Mouse (Mus musculus) hindbrain, embryonic 15.5 days (tissue): ENCODE measurements at regions not wholly inside any gene's neighbourhood (a gene's known extent, or its start where the extent isn't known, plus 50 kb on each side); places are given as distances from the start of the nearest gene placed in this dataset.
A peak's percentile ranks its signal among the peaks of the same experiment; 100 is the strongest.

ENCODE experiments used
- ATAC-seq: fragments of 200-750 bp; cut with Nextera tagmentation; 2 replicates; pipeline ENCODE4 v1.8.0; 2017; ENCODE audit warnings: low read depth, moderate number of reproducible peaks, moderate TSS enrichment; ENCODE audit not compliant: low FRiP score
- H3K27ac ChIP-seq: fragments of 300-500 bp; sonication (generic); replicated peaks from 2 replicates; pipeline ENCODE4 v1.5.1; 2015; ENCODE audit warnings: mild to moderate bottlenecking, inconsistent platforms
- H3K27me3 ChIP-seq: fragments of 300-500 bp; sonication (generic); 2 replicates; pipeline ENCODE4 v1.6.1; 2015; ENCODE audit warnings: control low read depth, inconsistent platforms
- H3K36me3 ChIP-seq: fragments of 300-500 bp; sonication (generic); 2 replicates; pipeline ENCODE4 v1.6.1; 2015; ENCODE audit warnings: control low read depth, inconsistent platforms
- H3K4me1 ChIP-seq: fragments of 300-500 bp; sonication (generic); replicated peaks from 2 replicates; pipeline ENCODE4 v1.6.1; 2015; ENCODE audit warnings: control low read depth, inconsistent platforms
- H3K4me2 ChIP-seq: fragments of 300-500 bp; sonication (generic); 2 replicates; pipeline ENCODE4 v1.6.1; 2015; ENCODE audit warnings: moderate library complexity, mild to moderate bottlenecking, inconsistent platforms
- H3K4me3 ChIP-seq: fragments of 300-500 bp; sonication (generic); 2 replicates; pipeline ENCODE4 v1.5.1; 2015; ENCODE audit warnings: mild to moderate bottlenecking, inconsistent platforms
- H3K9ac ChIP-seq: fragments of 300-500 bp; sonication (generic); 2 replicates; pipeline ENCODE4 v1.6.1; 2015; ENCODE audit warnings: inconsistent platforms
- H3K9me3 ChIP-seq: fragments of 300-500 bp; sonication (generic); 2 replicates; pipeline ENCODE4 v1.6.1; 2016; ENCODE audit warnings: control low read depth, inconsistent platforms
- WGBS: fragments of 180-500 bp; shearing (Covaris S2); methylation state at CpG from one replicate; pipeline ENCODE4 v1.1.7; 2015; 5-methylcytosine and 5-hydroxymethylcytosine counted together

DNA sequence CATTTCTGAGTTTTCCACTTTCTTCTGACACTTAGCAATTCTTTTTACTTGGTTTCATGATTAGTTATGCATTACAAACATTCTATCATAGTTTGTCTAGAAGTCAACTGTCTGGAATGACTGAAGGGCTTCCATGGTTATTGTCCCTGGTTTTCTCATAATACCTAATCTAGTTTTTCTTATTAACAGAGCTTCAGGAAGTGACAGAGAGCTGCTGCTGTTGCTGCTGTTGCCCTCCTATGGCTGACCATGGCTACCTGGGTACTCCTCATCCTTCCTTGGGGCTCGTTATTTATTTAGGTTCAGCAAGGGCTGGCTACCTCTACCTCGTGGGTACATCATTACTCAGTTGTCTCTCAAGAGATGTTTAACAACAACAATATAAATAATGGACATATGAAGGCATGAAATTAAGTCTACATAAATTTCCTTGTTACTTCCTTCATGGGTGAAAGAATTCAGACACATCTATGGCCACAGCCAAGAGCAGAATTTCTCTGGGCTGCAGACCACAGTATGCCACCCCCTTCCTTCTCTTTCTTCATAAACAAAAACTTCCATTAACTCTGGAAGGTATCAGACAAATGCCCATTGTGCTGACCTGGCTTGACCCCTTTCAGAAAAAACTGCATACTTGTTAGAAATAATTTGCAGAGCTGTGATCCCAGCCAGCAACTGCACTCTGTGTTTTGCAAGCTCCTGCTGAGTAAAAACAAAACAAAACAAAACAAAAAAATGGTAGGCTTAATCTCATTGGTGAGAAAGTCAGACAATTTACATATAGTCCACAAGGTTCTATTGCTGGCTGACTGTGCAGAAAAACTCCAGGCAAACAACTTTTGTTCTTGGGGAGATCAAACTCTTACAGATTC, 103.6 kb upstream of the Lgalsl start:
- ATAC-seq = no peak
- Histone ChIP-seq H3K4me2 (no peak overlapping the region), H3K4me3 (no peak overlapping the region), H3K27ac (no peak overlapping the region), H3K36me3 (no peaks in the 10 kb centered on the region), H3K27me3 (no peaks in the 10 kb centered on the region), H3K4me1 (no peaks in the 10 kb centered on the region), H3K9me3 (no peaks in the 10 kb centered on the region), H3K9ac (no peak overlapping the region)
- WGBS = 51% methylated on average over 2 of the region's 2 CpGs

DNA sequence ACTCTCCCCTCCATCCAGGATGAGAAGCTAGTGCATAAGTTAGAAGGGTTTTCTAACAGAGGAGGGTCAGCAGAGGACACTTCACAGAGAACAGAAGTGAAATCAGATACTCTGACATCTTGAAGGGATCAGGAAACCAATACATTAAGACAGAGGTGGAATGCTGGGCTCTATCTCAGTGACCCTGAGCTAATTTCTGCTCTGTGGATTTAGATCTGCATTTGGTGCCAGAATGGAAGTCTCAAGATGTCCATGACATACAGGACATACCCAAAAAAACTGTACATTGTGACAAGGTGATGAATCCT, 104.2 kb upstream of the Lgalsl start:
- Histone ChIP-seq H3K9ac (no peak overlapping the region), H3K4me2 (no peak overlapping the region), H3K4me3 (no peak overlapping the region), H3K27me3 (no peaks in the 10 kb centered on the region), H3K27ac (no peak overlapping the region), H3K36me3 (no peaks in the 10 kb centered on the region), H3K9me3 (no peaks in the 10 kb centered on the region), H3K4me1 (no peaks in the 10 kb centered on the region)
- ATAC-seq = no peak

DNA sequence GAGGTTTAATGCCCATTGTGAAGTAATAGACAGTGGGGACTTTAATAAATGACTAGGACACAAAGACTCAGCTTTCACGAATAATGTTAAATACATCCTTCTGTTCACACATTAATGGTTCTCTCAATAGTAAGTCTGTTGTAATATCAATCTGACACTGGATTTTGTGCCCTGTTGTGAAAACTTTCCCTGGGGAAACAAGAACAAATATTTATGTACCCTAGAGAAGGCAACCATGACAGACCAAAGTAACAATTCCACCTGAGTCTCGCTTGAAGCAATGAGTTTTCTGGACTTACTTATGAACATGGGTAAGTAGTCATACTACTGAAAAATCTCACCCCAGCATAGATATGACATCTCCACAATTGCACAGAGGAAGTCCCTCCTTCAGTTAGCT, 105.1 kb upstream of the Lgalsl start:
- Histone ChIP-seq H3K36me3 (no peaks in the 10 kb centered on the region), H3K4me3 (no peak overlapping the region), H3K9me3 (no peaks in the 10 kb centered on the region), H3K4me2 (no peak overlapping the region), H3K4me1 (no peaks in the 10 kb centered on the region), H3K9ac (no peak overlapping the region), H3K27me3 (no peaks in the 10 kb centered on the region), H3K27ac (no peak overlapping the region)
- ATAC-seq = no peak
- WGBS = 89% methylated on average over 2 of the region's 2 CpGs

DNA sequence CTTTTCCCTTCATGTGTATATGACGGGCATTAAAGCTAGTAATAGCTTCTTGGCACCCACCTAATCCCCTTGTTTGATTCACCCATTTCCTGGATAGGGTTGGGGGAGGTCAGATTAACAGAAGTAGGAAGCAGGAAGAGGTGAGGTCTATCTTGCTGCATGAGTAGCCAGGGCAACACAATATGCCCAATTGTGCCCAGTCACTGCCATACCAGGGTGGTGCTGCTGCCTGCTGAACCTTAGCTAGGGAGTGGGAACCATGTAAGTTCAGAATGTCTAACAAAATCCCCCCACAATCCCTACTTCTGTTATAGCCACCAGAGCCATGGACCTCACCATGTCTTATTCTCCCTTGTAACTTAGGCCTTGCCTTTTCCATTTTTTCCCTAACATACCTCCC, 106.1 kb upstream of the Lgalsl start:
- Histone ChIP-seq H3K9me3 (no peaks in the 10 kb centered on the region), H3K27me3 (no peaks in the 10 kb centered on the region), H3K4me3 (no peak overlapping the region), H3K9ac (no peak overlapping the region), H3K4me1 (no peaks in the 10 kb centered on the region), H3K36me3 (no peaks in the 10 kb centered on the region), H3K27ac (no peak overlapping the region), H3K4me2 (no peak overlapping the region)
- no peak for ATAC-seq
- 94% methylated on average over 1 of the region's 1 CpGs for WGBS

DNA sequence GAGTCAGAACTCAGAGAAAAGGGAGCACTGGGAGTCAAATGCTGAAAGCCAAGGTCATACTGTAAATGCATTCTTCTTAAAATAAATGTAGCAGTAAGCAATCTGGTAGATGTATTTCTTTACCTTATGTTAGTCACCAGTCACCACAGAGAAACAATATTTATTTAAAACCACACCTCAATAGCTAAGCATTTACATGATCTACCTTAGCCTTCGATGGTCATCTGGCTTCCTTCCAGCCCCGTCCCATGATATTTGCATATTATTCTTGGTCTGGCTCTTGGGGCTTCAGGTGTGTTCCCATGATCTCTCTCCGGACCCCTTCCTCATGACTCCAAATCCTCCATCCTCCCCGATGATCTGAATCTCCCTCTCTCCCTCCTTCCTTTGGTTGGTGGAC, 107.1 kb upstream of the Lgalsl start:
- no peaks in the 10 kb centered on the region for H3K36me3 ChIP-seq
- 92% methylated on average over 4 of the region's 4 CpGs for WGBS

GRCm38 (mm10) chr11:20939644-20940043, 108.8 kb upstream of the Lgalsl start:
- Histone ChIP-seq H3K4me3 (no peak overlapping the region), H3K27me3 (no peaks in the 10 kb centered on the region), H3K36me3 (no peaks in the 10 kb centered on the region), H3K4me2 (no peak overlapping the region), H3K4me1 (no peaks in the 10 kb centered on the region), H3K9ac (no peak overlapping the region), H3K9me3 (no peaks in the 10 kb centered on the region), H3K27ac (no peak overlapping the region)
- ATAC-seq = no peak
- WGBS = 90% methylated on average over 4 of the region's 4 CpGs

More for the DNA sequence above, 107.1 kb upstream of the Lgalsl start:
- Histone ChIP-seq H3K4me3 (no peak overlapping the region), H3K27ac (no peak overlapping the region), H3K9ac (no peak overlapping the region), H3K9me3 (no peaks in the 10 kb centered on the region), H3K4me1 (no peaks in the 10 kb centered on the region), H3K27me3 (no peaks in the 10 kb centered on the region), H3K4me2 (no peak overlapping the region)
- no peak for ATAC-seq

DNA sequence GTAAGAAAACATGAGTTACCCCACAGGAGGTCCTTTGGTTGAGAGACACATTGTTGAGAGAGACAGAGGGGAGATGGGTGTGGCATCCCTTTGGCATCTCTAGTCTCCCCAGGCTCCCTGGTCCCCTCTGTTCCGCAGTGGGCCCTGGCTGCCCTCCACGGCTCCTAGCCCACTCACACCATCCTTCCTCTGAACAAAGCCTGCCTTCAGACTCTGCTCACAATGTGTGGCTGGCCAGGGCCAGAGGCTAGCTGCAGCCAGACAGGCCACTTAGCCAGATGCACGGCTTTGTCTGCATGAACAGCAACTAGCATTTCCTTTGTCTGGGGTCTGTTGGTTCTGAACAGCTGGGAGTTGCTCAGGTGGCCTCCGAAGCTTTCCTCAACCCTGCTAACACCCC, 110.7 kb upstream of the Lgalsl start:
- H3K9me3 ChIP-seq = no peaks in the 10 kb centered on the region
- H3K4me2 ChIP-seq = no peak overlapping the region
- no peak overlapping the region for H3K4me3 ChIP-seq
- no peak overlapping the region for H3K27ac ChIP-seq
- H3K36me3 ChIP-seq = no peaks in the 10 kb centered on the region
- H3K27me3 ChIP-seq = no peaks in the 10 kb centered on the region
- no peak overlapping the region for H3K9ac ChIP-seq
- WGBS = 45% methylated on average over 4 of the region's 4 CpGs
- no peaks in the 10 kb centered on the region for H3K4me1 ChIP-seq
- ATAC-seq = peak; percentile 48; the same call in 1 of the 2 replicates

- Histone ChIP-seq H3K9me3 (no peaks in the 10 kb centered on the region), H3K36me3 (no peaks in the 10 kb centered on the region), H3K4me3 (no peak overlapping the region), H3K9ac (no peak overlapping the region), H3K27me3 (no peaks in the 10 kb centered on the region), H3K4me1 (no peaks in the 10 kb centered on the region), H3K27ac (no peak overlapping the region), H3K4me2 (no peak overlapping the region)
- 76% methylated on average over 8 of the region's 8 CpGs for WGBS
- no peak for ATAC-seq
These were observed 124.7 kb upstream of the Lgalsl start for GRCm38 (mm10) chr11:20955561-20955960.

GRCm38 (mm10) chr11:20957766-20958165, 126.9 kb upstream of the Lgalsl start:
- Histone ChIP-seq H3K27ac (no peak overlapping the region), H3K9ac (no peak overlapping the region), H3K4me2 (no peak overlapping the region), H3K4me1 (no peaks in the 10 kb centered on the region), H3K36me3 (no peaks in the 10 kb centered on the region), H3K9me3 (no peaks in the 10 kb centered on the region), H3K4me3 (no peak overlapping the region), H3K27me3 (no peaks in the 10 kb centered on the region)
- 79% methylated on average over 2 of the region's 2 CpGs for WGBS
- ATAC-seq = no peak

- no peak for ATAC-seq
- 25% methylated on average over 5 of the region's 5 CpGs for WGBS
- Histone ChIP-seq H3K27ac (no peak overlapping the region), H3K4me1 (no peaks in the 10 kb centered on the region), H3K9ac (no peak overlapping the region), H3K36me3 (no peaks in the 10 kb centered on the region), H3K4me2 (no peak overlapping the region), H3K27me3 (no peaks in the 10 kb centered on the region), H3K9me3 (no peaks in the 10 kb centered on the region), H3K4me3 (no peak overlapping the region)
These were observed 127.4 kb upstream of the Lgalsl start for GRCm38 (mm10) chr11:20958233-20958632.

GRCm38 (mm10) chr11:20960066-20960465, 129.2 kb upstream of the Lgalsl start:
- no peak overlapping the region for H3K9ac ChIP-seq
- H3K27ac ChIP-seq = no peak overlapping the region
- WGBS = 53% methylated on average over 2 of the region's 2 CpGs
- no peak for ATAC-seq
- H3K9me3 ChIP-seq = no peaks in the 10 kb centered on the region
- no peak overlapping the region for H3K4me2 ChIP-seq
- no peaks in the 10 kb centered on the region for H3K27me3 ChIP-seq
- H3K4me1 ChIP-seq = no peaks in the 10 kb centered on the region
- H3K4me3 ChIP-seq = no peak overlapping the region
- no peaks in the 10 kb centered on the region for H3K36me3 ChIP-seq

DNA sequence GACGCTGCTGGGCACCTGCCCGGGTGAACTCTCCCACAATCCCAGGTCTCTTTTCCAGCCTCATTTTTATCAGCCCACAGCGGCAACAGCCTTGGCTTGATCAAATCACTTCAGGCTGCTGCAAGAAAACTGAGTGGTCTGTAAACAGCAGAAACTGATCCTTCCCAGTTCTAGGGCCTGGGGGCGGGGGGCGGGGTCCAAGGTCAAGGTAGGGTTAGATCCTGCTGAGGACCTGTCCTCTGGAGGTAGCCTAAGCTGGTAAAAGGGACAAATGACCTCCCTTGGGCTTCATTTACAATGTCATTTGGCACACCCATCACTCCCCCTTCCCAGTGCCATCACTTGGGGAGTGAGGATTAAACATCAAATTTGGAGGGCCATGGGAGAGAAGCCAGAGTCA, 129.9 kb upstream of the Lgalsl start:
- H3K27ac ChIP-seq = no peak overlapping the region

DNA sequence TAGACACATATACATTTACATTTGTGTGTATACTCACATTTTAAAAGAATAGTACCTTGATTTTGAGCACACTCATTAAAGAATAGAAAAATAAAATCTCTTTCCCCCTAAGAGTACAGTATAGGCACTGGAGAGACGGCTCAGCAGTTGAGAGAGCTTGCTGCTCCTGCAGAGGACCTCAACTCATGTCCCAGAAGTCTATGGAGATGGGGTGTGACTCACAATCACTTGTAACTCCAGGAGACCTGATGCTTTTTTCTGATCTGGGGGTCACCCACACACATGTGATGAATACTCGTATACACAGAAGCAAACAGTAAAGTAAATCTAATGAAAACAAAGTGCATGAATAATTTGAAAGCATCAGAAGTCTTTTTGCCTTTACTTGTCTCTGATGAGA, 129.5 kb upstream of the Peli1 start:
- Histone ChIP-seq H3K9me3 (no peaks in the 10 kb centered on the region), H3K4me1 (0 out of 2 replicates have a peak, but pooled peaks cover 3% of the 10 kb centered on the region), H3K27ac (no peak overlapping the region), H3K27me3 (no peaks in the 10 kb centered on the region), H3K9ac (no peak overlapping the region), H3K4me2 (no peak overlapping the region), H3K36me3 (no peaks in the 10 kb centered on the region), H3K4me3 (no peak overlapping the region)
- ATAC-seq = no peak
- WGBS = 85% methylated on average over 2 of the region's 2 CpGs

More for the DNA sequence above, 129.9 kb upstream of the Lgalsl start:
- H3K4me3 ChIP-seq = no peak overlapping the region
- ATAC-seq = no peak
- WGBS = 70% methylated on average over 5 of the region's 5 CpGs
- H3K27me3 ChIP-seq = no peaks in the 10 kb centered on the region
- no peaks in the 10 kb centered on the region for H3K36me3 ChIP-seq
- H3K9me3 ChIP-seq = no peaks in the 10 kb centered on the region
- 0 out of 2 replicates have a peak, but pooled peaks cover under 1% of the 10 kb centered on the region for H3K4me1 ChIP-seq
- no peak overlapping the region for H3K9ac ChIP-seq
- H3K4me2 ChIP-seq = no peak overlapping the region
